In genomic region chr5:115430187-115430960, GRCm38 (mm10) we compare ENCODE assay signal across 7 mouse cellular contexts. TPM values are rescaled to one million over a fixed set of nuclear protein-coding genes. Genes with fewer than 3 reads are reported as not detected.
DNase-seq lines count a peak whose midpoint lies in the region; ATAC-seq and TF ChIP-seq lines count a peak whose summit lies in the region.

No protein-coding gene starts in this region.

- ATAC-seq in embryonic facial prominence, embryonic 14.5 days (ENCODE audit: low read depth) = no peak
- no peak for ATAC-seq in neural tube, embryonic 12.5 days (ENCODE audit: low FRiP score, low read depth)

- H3K9me3 ChIP-seq in embryonic facial prominence, embryonic 14.5 days (ENCODE audit: control insufficient read depth, low read length) = no peaks in the 10 kb centered on the region
- H3K9me3 ChIP-seq in neural tube, embryonic 12.5 days = no peaks in the 10 kb centered on the region

- H3K27ac ChIP-seq in left cerebral cortex, adult 2 months = peak overlapping the region; percentile 50; the same call in 1 of the 2 replicates
- H3K27ac ChIP-seq in embryonic facial prominence, embryonic 14.5 days (replicated peaks; ENCODE audit: low read depth, low read length) = peak overlapping the region; percentile 83
- H3K27ac ChIP-seq in neural tube, embryonic 12.5 days = peak overlapping the region; percentile 99

- no peaks in the 10 kb centered on the region for H3K27me3 ChIP-seq in embryonic facial prominence, embryonic 14.5 days (replicated peaks; ENCODE audit: control insufficient read depth, insufficient read depth, low read length)
- H3K27me3 ChIP-seq in neural tube, embryonic 12.5 days (replicated peaks) = no peaks in the 10 kb centered on the region

- no peak for TF ChIP-seq CTCF in left cerebral cortex, adult 2 months (IDR thresholded peaks at IDR 0.05)

- H3K36me3 ChIP-seq in embryonic facial prominence, embryonic 14.5 days (ENCODE audit: control insufficient read depth, insufficient read depth, low read length) = peaks cover 17% of the 10 kb centered on the region; the same call in 1 of the 2 replicates
- peaks cover 28% of the 10 kb centered on the region for H3K36me3 ChIP-seq in neural tube, embryonic 12.5 days

- peak overlapping the region; percentile 98 for H3K9ac ChIP-seq in embryonic facial prominence, embryonic 14.5 days (ENCODE audit: low read depth, low read length)
- peak overlapping the region; percentile 100 for H3K9ac ChIP-seq in neural tube, embryonic 12.5 days

- intact Hi-C loops in left cerebral cortex, adult 2 months (cut with DNase I) = no loop called here

- peak overlapping the region; percentile 92 for H3K4me2 ChIP-seq in embryonic facial prominence, embryonic 14.5 days (ENCODE audit: low read depth, low read length)
- peak overlapping the region; percentile 81 for H3K4me2 ChIP-seq in neural tube, embryonic 12.5 days (replicated peaks)

- under 1% methylated on average over 29 of the region's 73 CpGs for WGBS in embryonic facial prominence, embryonic 14.5 days
- 1% methylated on average over 70 of the region's 73 CpGs for WGBS in neural tube, embryonic 12.5 days

- no peak for DNase-seq in left cerebral cortex, adult 2 months (ENCODE audit: extremely low spot score in 1 of 2, low spot score in 2 of 2)
- no peak for DNase-seq in left cerebral cortex, adult 11 months (ENCODE audit: low spot score)
- DNase-seq in embryonic facial prominence, embryonic 14.5 days (ENCODE audit: low spot score) = no peak
- peak; percentile 43 for DNase-seq in kidney, postnatal 10 days
- no peak for DNase-seq in adipocyte (ENCODE audit: low spot score)
- DNase-seq in thymus, postnatal 36 days = no peak

- H3K4me1 ChIP-seq in embryonic facial prominence, embryonic 14.5 days (ENCODE audit: control insufficient read depth, insufficient read depth, low read length) = peaks cover 35% of the 10 kb centered on the region
- peaks cover 55% of the 10 kb centered on the region for H3K4me1 ChIP-seq in neural tube, embryonic 12.5 days

- H3K4me3 ChIP-seq in left cerebral cortex, adult 2 months = peak overlapping the region; percentile 56
- H3K4me3 ChIP-seq in embryonic facial prominence, embryonic 14.5 days (ENCODE audit: low read depth, low read length) = peak overlapping the region; percentile 93
- peak overlapping the region; percentile 100 for H3K4me3 ChIP-seq in neural tube, embryonic 12.5 days

RNA-seq across cellular contexts. Expression of gene Msi1, which starts 1.0 kb away (rescaled TPM):
- 10 to 100 TPM; 46.1 to 51.8 TPM for total RNA-seq in left cerebral cortex, adult 2 months (2021)
- 16.0 and 16.2 TPM in 2 replicates for polyA plus RNA-seq in embryonic facial prominence, embryonic 14.5 days (2014; fragmentation: Nextera tagmentation; extraction: Ambion mirVana)
- polyA plus RNA-seq in neural tube, embryonic 12.5 days (2016; fragmentation: Nextera tagmentation; extraction: Ambion mirVana) = 122 and 129 TPM in 2 replicates

RNA-seq across cellular contexts. Expression of gene Pla2g1b, which starts 35.7 kb away (rescaled TPM):
- total RNA-seq in left cerebral cortex, adult 2 months (2021) = not detected
- not detected in 2 replicates for polyA plus RNA-seq in embryonic facial prominence, embryonic 14.5 days (2014; fragmentation: Nextera tagmentation; extraction: Ambion mirVana)
- polyA plus RNA-seq in neural tube, embryonic 12.5 days (2016; fragmentation: Nextera tagmentation; extraction: Ambion mirVana) = not detected in 2 replicates

RNA-seq across cellular contexts. Expression of gene Sirt4, which starts 54.2 kb away (rescaled TPM):
- total RNA-seq in left cerebral cortex, adult 2 months (2021) = 10 to 100 TPM; 40.7 to 43.5 TPM
- 13.9 and 20.3 TPM in 2 replicates for polyA plus RNA-seq in embryonic facial prominence, embryonic 14.5 days (2014; fragmentation: Nextera tagmentation; extraction: Ambion mirVana)
- 23.8 and 24.9 TPM in 2 replicates for polyA plus RNA-seq in neural tube, embryonic 12.5 days (2016; fragmentation: Nextera tagmentation; extraction: Ambion mirVana)
